Mouse (Mus musculus): Measurements from ENCODE around the gene Nab1.
"Not testable (repeated sequence)": the region's sequence is repeated elsewhere in the genome, so short reads cannot be mapped to it uniquely, and the experiment has no call there.

Gene Nab1

DNA sequence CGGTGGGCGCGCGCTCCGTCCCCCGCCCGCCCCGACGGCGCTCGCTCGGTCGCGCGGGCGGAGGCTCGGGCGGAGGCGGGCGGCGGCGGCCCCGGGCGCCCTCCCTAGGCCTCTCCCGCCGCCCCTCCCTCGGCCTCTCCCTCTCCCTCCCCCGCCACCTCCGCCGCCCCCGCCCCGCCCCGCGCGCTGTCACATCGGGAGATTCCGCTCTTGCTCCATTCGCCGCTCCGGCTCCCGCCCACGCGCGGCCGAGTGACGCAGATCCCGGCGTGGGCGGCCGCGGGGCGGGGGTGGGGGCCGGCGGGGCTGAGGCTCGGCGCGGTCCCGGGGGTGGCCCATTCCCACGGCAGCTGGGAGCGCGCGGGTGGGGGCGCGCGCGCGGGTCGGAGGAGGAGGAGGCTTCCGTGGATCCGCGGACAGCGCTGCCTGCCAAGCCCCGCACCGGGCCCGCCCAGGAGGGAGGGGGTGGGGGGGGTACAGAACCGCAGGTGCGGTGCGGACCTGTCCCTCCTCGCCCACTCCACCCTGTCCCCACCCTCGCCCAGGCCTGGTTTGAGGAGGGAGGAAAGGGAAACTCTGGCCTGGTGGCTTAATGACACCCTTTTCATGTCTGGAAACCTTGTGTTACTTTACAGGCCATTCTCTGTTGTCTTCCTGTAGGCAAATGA, at the start of gene Nab1:
Nab1 (minus strand) TSS at position 366 of the 668 bp plus-strand sequence.
- ChIA-PET CTCF (interaction anchor here in 1 of 4 experiments (0.6 to 0.7 kb wide), 2 partner anchors 27 to 189 kb away, joined by 3 to 4 read pairs; no protein-coding TSS in a partner anchor), POLR2A (no interaction called here)

DNA sequence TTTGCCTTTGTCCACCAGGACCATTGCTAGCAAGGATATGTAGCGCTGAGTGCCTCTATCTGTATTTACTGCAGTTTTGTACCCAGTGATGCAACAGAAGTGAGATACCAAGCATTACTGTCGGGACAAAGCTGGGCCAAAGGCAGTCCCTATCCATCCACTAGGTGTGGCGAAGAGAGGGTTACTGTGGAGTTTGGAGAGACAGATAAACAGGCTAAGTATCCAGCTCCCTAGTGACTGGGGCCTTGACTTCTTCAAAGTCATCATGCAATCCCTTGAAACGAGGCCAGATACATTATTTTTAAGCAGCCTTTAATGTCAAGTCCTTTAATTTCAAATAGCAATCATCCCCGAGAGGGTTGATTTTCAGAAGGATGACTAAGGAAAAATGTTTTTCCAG, 47.0 kb upstream of the Nab1 start:
- CTCF ChIA-PET = no interaction called here
- POLR2A ChIA-PET = no interaction called here

DNA sequence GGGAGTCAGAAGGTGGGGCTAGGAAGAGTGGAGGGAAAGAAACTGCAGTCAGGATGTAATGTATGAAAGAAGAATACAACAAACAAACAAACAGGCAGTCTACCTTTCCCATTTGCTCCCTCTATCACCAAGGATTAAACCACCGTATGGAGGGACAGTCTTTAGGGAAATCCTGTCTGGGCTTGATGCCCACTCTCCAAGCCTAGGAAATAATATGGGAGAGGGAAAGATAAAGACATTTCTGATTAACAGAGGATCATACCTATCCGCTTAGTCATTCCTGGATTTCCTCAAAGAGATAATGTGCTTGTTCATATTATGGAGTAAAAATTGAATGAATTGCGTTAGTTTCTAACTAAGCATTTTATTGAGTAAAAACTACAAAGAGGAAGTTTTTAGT, 46.3 kb upstream of the Nab1 start:
- POLR2A ChIA-PET = no interaction called here
- CTCF ChIA-PET = no interaction called here

DNA sequence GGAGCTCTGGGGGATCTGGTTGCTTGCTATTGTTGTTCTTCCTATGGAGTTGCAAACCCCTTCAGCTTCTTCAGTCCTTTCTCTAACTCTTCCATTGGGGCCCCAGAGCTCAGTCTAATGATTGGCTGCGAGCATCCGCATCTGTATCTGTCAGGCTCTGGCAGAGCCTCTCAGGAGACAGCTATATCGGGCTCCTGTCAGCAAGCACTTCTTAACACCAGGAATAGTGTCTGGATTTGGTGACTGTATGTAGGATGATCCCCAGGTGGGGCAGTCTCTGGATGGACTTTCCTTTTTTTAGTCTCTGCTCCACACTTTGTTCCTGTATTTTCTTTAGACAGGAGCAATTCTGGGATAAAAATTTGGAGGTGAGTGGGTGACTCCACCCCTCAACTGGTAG, 39.6 kb upstream of the Nab1 start:
- CTCF ChIA-PET = not testable (repeated sequence)
- POLR2A ChIA-PET = interaction anchor here in 1 of 4 experiments (0.5 kb wide), 1 partner anchor 67 kb away, joined by 4 read pairs; no protein-coding TSS in a partner anchor

DNA sequence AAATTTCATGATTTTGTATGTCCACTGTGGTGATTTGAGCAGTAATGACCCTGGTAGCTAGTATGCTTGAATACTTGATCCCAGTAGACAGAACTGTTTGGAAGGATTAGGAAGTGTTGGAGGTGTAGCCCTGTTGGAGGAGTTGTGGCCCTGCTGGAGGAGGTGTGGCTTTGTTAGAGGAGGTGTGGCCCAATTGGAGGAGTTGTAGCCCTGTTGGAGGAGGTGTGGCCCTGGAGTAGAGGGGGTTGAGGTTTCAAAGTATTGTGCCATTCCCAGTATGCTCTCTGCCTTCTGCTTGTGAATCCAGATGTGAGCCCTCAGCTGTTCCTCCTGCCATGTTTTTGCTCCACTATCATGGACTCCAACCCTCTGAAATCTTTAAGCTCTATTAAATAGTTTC, 29.5 kb upstream of the Nab1 start:
- POLR2A ChIA-PET = no interaction called here
- CTCF ChIA-PET = no interaction called here

DNA sequence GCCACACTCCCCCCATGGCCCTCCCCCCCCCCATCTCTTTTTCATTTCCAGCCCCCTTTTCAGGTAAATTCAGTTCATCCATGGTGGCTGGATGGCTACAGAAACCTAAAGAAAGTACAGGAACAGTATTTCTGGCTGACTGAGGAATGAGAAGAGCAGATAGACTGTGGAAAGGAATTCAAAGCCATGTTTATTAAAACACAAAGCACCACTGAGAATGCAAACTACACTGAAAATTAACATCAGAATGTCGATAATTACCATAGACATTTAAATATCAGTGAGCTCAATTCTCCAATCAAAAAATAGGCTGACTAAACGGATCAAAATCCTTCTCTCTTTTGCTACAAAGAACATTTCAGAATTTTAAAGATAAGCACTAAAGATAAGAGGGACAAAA, 27.2 kb upstream of the Nab1 start:
- POLR2A ChIA-PET = interaction anchor here in 3 of 4 experiments (0.6 to 1.3 kb wide), 6 partner anchors 10 to 428 kb away, joined by 3 to 5 read pairs (median 3); no protein-coding TSS in a partner anchor
- CTCF ChIA-PET = interaction anchor here in 1 of 4 experiments (0.6 kb wide), 1 partner anchor 27 kb away, joined by 3 read pairs; the partner anchor contains the start of gene Nab1

DNA sequence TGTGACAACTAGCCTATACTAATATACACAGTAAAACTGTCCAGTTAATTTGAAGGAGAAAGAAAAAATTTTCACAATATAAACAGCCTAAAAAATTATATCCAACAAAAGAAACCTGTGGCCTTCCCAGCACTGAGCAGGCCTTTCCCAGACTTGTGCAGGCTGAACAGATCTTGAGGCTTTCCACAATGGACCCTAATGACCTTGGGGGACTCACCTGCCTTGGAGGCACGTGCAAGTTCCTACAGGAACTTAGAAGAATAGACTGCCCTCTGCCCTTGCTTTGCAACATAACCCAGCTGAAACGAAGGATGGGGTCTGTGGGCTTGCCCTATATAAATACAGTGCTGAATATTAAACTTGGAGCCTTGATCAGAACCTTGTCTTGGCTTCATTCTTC, 26.8 kb upstream of the Nab1 start:
- CTCF ChIA-PET = interaction anchor here in 1 of 4 experiments (0.6 kb wide), 1 partner anchor 27 kb away, joined by 3 read pairs; the partner anchor contains the start of gene Nab1
- POLR2A ChIA-PET = interaction anchor here in 3 of 4 experiments (0.6 to 1.3 kb wide), 6 partner anchors 9 to 428 kb away, joined by 3 to 5 read pairs (median 3); no protein-coding TSS in a partner anchor

DNA sequence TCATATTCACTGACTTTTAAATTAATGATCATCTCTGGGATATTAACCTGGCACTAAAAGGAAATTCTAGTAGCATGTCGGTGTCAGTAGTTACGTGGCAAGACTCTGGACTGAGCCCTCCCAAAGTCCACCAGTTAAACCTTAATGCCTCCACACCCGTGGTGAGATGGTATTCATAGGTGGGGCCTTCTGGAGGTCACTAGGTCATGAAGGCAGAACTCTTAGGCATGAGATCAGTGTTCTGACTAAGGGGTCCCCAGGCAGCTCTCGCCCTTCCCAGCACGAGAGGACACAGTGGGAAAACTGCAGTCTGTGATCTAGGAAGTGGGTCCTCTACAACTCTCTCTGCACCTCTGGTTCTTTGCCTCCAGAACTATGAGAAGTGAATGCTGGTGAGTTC, 24.2 kb upstream of the Nab1 start:
- POLR2A ChIA-PET = interaction anchor here in 1 of 4 experiments (0.9 kb wide), 1 partner anchor 13 kb away, joined by 5 read pairs; no protein-coding TSS in a partner anchor
- CTCF ChIA-PET = no interaction called here

DNA sequence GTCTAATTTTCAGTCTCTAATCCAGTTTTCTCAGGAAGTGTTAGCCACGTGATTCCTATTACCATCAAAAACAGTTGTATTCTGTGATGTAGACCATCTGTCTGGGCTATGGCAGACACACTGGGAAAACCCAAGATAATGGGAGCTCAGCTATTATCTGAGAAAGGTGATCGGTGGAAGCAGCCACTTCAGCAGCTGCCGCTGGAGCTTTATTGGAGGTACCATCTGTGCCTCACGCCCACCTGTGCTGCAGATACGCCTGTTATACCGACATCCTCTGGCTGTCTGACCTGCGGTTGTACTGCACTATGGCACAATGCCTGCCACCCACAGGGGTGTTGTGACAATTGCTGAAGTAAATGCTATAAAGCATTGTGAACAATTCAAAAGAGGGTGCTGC, 23.7 kb upstream of the Nab1 start:
- ChIA-PET CTCF (no interaction called here), POLR2A (interaction anchor here in 1 of 4 experiments (0.9 kb wide), 1 partner anchor 12 kb away, joined by 5 read pairs; no protein-coding TSS in a partner anchor)

DNA sequence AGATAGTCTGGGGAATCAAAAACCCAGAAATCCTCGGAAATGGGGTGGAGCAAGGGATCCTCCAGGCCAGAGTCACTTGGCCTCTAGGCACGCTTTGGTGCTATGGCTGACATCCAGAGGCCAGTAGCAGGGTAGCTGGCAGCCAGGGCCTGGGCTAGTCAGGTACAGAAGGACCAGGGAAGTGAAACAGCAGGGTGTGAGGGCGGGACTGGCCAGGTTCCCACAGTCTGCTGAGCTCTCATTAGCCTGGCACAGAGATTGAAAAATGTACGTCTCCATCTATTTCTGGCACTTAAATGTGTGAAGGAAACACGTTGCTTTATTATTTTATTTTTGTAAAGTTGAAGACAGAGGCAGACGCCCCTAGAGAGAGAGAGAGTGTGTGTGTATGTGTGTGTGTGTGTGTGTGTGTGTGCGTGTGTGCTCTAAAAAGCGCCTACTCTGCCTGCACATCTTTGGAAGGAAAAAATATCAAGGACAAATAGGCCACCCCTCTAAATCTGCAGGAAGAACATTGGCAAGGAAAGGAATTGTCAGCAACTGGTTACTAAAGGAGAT, 21.0 kb upstream of the Nab1 start:
- ChIA-PET POLR2A (interaction anchor here in 1 of 4 experiments (1.3 kb wide), 1 partner anchor 22 kb away, joined by 3 read pairs; no protein-coding TSS in a partner anchor), CTCF (interaction anchor here in 1 of 4 experiments (0.6 kb wide), 1 partner anchor 199 kb away, joined by 4 read pairs; no protein-coding TSS in a partner anchor)

DNA sequence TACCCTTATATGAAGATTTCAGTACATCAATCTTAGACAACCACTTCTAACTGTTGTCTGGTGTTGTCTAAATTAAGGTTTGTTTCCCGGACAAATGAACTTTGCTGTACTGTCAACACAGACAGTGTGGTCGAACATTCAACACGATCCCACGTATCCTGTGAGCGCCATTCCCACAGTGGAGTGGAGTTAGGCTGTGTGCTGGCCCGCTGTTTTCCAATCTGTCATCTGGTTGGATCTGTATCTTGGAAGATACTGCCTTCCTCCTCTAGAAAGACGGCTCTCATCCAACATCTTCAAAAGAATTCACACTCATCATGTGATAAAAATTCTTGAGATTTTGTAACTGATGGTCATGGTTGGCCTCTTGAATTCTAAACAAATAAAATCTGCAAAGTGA, 19.7 kb upstream of the Nab1 start:
- ChIA-PET POLR2A (no interaction called here), CTCF (no interaction called here)

DNA sequence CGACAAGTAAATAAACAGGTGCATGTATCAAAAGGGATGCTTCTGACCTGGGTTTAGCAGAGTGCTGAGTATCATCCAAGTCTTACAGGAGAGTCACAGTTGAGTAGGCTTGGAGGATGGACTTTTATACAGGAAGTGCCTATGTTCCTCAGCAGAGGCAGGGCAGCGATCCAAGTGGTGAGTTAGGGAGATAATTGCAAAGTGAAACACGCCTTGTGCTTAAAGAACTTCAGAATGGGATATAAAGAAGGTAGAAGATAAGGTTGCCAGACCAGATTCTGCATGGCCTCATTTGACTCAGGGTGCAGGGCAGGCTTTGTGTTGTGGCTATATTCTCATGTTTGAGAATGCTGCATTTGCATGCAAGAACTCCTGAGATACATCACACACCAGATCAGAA, 14.8 kb upstream of the Nab1 start:
- CTCF ChIA-PET = no interaction called here
- POLR2A ChIA-PET = no interaction called here

DNA sequence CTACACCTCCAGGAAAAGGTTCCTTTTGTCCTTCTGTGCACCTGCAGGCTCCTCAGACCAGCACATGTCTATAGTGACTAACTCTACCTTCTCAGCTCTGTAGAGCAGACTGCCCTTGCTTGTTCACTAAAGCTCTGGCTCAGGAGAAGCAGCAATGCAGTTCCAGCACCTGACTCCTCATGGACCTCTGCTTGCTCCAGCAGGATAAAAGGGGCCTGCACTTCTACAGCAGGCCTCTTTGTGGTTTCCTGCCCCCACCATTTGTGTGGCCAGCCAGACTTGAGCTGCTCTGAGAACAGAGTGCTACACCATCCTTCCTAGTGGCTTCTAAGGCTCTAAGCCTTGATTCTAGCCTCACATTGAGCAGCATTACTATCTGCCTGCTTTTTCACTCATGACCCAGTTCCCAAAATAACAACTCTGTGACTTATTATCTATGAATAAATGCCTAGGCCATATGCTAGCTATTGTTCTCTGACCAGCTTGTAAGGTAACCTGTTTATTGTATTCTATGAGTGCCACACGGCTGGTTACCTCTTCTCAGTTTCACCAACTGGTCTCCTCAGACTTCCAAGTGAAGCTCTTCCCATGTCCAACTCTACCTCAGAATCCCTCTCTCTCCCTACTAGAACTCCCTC, 11.4 kb upstream of the Nab1 start:
- ChIA-PET POLR2A (interaction anchor here in 2 of 4 experiments (0.5 to 1.8 kb wide), 2 partner anchors 12 to 279 kb away, joined by 3 to 5 read pairs; partner anchors contain the start of gene Gls (in 1 of the 2)), CTCF (no interaction called here)

DNA sequence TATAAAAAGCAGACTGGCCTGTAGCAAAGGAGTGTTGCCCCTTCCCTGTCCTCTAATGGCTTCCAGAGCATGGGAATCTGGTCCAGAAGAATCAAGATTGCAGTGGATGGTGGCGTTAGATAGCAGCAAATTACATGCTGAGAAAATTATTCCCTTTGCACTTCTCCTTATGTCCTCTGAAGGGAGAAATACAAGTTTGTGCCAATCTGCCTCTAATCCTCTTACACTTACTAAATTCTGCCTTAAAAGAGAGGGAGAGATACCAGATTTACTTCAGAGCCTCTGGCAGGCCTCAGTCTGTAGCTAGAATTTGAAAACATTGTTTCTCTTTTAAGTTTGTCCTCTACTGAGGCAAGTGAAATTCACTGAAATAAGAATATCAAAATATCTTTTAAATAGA, 5.7 kb upstream of the Nab1 start:
- ChIA-PET POLR2A (interaction anchor here in 1 of 4 experiments (0.7 kb wide), 1 partner anchor 222 kb away, joined by 4 read pairs; no protein-coding TSS in a partner anchor), CTCF (interaction anchor here in 1 of 4 experiments (0.6 kb wide), 1 partner anchor 17 kb away, joined by 6 read pairs; no protein-coding TSS in a partner anchor)

DNA sequence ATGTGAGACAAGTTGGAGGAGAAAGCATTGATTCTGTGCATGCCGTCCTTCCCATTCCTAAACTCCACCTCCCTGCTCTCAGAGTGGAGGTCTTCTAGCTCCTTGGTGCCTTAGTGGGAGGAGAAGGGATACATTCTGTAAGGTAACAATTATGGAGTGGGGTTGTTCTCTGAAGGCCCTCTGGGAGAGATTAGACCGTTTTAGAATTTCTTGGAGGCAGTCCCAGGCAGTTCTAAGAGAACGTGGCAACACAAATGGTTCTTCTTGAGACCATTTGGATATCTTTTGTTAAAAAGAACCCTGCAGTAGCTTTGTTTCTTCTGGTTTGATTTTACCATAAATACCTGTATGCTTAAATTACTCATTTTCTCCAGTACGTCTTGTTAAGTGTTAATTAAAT, 1.8 kb upstream of the Nab1 start:
- CTCF ChIA-PET = no interaction called here
- POLR2A ChIA-PET = interaction anchor here in 2 of 4 experiments (1.5 to 1.7 kb wide), 2 partner anchors 11 to 12 kb away, joined by 4 to 6 read pairs; no protein-coding TSS in a partner anchor

DNA sequence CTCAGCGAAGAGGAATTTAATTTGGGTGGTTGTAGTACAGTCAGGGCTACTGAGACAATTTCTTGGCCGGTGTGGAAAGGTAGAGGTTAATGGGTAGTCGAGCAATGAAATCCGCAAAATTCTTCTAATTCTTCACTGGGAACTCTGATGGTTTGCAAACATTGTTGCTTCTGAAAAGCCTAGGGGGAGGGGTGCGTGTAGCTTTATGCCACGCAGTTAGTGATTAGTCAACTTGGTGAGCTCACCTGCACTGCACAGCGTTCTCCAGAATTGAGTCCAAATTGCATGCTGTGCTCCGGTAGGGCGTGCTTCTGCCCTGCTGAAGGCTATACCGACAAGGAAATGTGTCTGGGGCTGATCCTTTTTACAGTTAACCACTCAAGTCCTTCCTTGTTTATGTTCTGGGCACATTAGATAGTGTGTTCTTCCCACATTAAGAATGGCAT, 1.2 kb upstream of the Nab1 start:
- POLR2A ChIA-PET = interaction anchor here in 2 of 4 experiments (1.5 to 1.7 kb wide), 2 partner anchors 11 kb away, joined by 4 to 6 read pairs; no protein-coding TSS in a partner anchor

DNA sequence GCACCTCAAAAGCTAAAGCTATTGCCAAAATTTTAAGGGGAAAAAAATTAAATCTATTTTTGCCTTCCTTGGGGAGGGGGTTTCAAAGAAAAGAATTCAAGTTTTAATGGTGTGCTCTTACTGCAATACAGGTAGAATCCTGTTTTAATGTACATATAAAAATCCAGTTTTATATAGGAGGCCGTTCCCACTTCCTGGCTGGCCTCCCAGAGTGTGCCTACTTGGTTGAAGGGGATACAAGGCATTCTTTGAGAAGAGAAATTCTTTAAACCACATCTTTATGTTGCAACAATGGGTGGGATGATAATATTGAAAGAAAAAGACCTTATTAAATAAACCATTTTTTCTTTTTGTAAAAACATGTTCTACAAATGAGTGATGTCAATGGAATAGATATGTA, 611 bp upstream of the Nab1 start:
- CTCF ChIA-PET = interaction anchor here in 1 of 4 experiments (0.6 kb wide), 1 partner anchor 26 kb away, joined by 3 read pairs; no protein-coding TSS in a partner anchor

More for the DNA sequence above, 1.2 kb upstream of the Nab1 start:
- CTCF ChIA-PET = no interaction called here

DNA sequence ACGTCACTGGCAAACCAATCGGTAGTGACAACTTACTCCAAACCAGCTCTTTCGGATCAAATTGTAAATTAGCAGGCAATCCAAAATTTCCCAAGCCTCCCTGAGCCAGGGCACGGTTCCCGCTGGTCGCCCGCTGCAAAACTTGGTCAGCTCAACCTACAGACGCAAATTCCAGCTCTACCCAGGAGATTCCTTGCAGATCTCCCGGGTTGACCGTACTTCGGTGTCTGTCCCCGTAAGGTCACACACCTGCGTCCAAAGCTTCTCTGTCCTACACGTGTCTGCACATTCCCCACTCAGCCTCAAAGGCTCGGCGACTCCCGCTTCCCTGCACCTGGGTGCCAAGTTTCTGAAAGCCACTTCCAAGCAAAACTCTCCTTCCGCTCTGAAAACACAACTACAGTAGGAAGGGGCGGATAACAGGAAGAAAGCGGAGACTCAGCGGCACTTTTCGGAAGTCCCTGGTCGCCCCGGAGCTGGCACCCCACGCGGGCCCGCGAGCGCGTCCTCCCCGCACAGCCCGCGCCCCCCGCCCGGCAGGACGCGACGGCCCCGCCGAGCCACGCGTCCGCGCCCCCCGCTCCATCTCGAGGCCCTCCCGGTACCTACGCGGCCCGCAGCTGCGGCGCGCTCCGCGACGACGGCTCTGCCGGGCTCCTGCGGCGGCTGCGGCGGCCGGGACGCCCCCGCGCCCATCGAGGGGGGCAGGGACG, 722 bp downstream of the Nab1 start:
- ChIA-PET POLR2A (interaction anchor here in 2 of 4 experiments (0.6 to 1.3 kb wide), 5 partner anchors 10 to 267 kb away, joined by 3 to 5 read pairs (median 4); partner anchors contain the start of genes Gls (in 1 of the 2) and Nemp2 (in 1 of the 2)), CTCF (interaction anchor here in 2 of 4 experiments (0.5 to 0.7 kb wide), 2 partner anchors 126 to 188 kb away, joined by 3 to 4 read pairs; no protein-coding TSS in a partner anchor)

More for the DNA sequence above, 611 bp upstream of the Nab1 start:
- POLR2A ChIA-PET = interaction anchor here in 2 of 4 experiments (1.5 to 1.7 kb wide), 2 partner anchors 10 to 11 kb away, joined by 4 to 6 read pairs; no protein-coding TSS in a partner anchor

All from embryonic stem cell, embryonic (primary cell).